Mouse (Mus musculus) neural tube, postnatal 0 days (tissue): ENCODE data around the gene Egr4. TPM values are rescaled to one million over a fixed set of nuclear protein-coding genes. Genes with fewer than 3 reads are reported as not detected.

Experiments used
- polyA plus RNA-seq: library from polyadenylated mRNA; unstranded; fragments of >200 nt; fragmentation: Nextera tagmentation; extraction: Ambion mirVana; gene quantifications from 2 replicates; pipeline ENCODE4 v1.2.1, GENCODE M21; 2015

Gene Egr4
- 0.14 and 0.30 TPM in 2 replicates for polyA plus RNA-seq

GRCm38 (mm10) chr6:85513531-85513910 is at the start of gene Egr4:
Gene Egr4 (minus strand): TSS chr6:85513589.

GRCm38 (mm10) chr6:85502911-85503250 is 10.5 kb downstream of the Egr4 start, which contains the start of gene Fbxo41:
Gene Fbxo41 (minus strand): TSS chr6:85502994.

Other genes starting within 250 kb of the Egr4 start
- 108 TPM in 2 replicates for gene Sfxn5, start 180.2 kb downstream of the Egr4 start, polyA plus RNA-seq
- gene Rab11fip5, start 139.0 kb downstream of the Egr4 start, polyA plus RNA-seq = 25.9 and 30.9 TPM in 2 replicates
- not detected in 2 replicates for gene Noto, start 89.7 kb downstream of the Egr4 start, polyA plus RNA-seq
- gene Smyd5, start 81.6 kb downstream of the Egr4 start, polyA plus RNA-seq = 54.8 and 59.5 TPM in 2 replicates
- 449 and 460 TPM in 2 replicates for gene Cct7, start 62.1 kb downstream of the Egr4 start, polyA plus RNA-seq
- 35.9 and 36.5 TPM in 2 replicates for gene Pradc1, start 61.6 kb downstream of the Egr4 start, polyA plus RNA-seq
- gene Fbxo41, start 10.6 kb downstream of the Egr4 start, polyA plus RNA-seq = 12.7 and 12.8 TPM in 2 replicates
- 2.3 and 3.0 TPM in 2 replicates for gene Alms1, start 73.9 kb upstream of the Egr4 start, polyA plus RNA-seq
- 0.14 and 0.31 TPM in 2 replicates for gene Nat8f7, start 199.6 kb upstream of the Egr4 start, polyA plus RNA-seq